Mouse (Mus musculus) intestine, postnatal 0 days (tissue): Measurements from ENCODE around the gene Pdzd2. TPM values are rescaled to one million over a fixed set of nuclear protein-coding genes. Genes with fewer than 3 reads are reported as not detected.

Experiments
- ATAC-seq: fragments of 200-750 bp; cut with Nextera tagmentation; 2 replicates; pipeline ENCODE4 v1.8.0; 2017; ENCODE audit warnings: mild to moderate bottlenecking, moderate TSS enrichment, moderate library complexity
- H3K27ac ChIP-seq: fragments of 300-500 bp; sonication (generic); 2 replicates; pipeline ENCODE4 v1.5.1; 2014; ENCODE audit warnings: mild to moderate bottlenecking, low read depth, low read length, moderate library complexity
- H3K27me3 ChIP-seq: fragments of 300-500 bp; sonication (generic); replicated peaks from 2 replicates; pipeline ENCODE4 v1.6.1; 2014; ENCODE audit warnings: low read length, mixed read lengths; ENCODE audit not compliant: control insufficient read depth, insufficient read depth
- H3K36me3 ChIP-seq: fragments of 300-500 bp; sonication (generic); 2 replicates; pipeline ENCODE4 v1.6.1; 2014; ENCODE audit warnings: mild to moderate bottlenecking, moderate library complexity; ENCODE audit not compliant: control insufficient read depth, insufficient read depth
- H3K4me1 ChIP-seq: fragments of 300-500 bp; sonication (generic); replicated peaks from 2 replicates; pipeline ENCODE4 v1.6.1; 2014; ENCODE audit warnings: antibody characterized with exemption, low read length, mixed read lengths; ENCODE audit not compliant: control insufficient read depth, insufficient read depth
- H3K4me2 ChIP-seq: fragments of 300-500 bp; sonication (generic); replicated peaks from 2 replicates; pipeline ENCODE4 v1.6.1; 2014; ENCODE audit warnings: low read depth, mild to moderate bottlenecking, moderate library complexity
- H3K4me3 ChIP-seq: fragments of 300-500 bp; sonication (generic); 2 replicates; pipeline ENCODE4 v1.5.1; 2014; ENCODE audit warnings: low read depth, low read length
- H3K9ac ChIP-seq: fragments of 300-500 bp; sonication (generic); 2 replicates; pipeline ENCODE4 v1.6.1; 2014; ENCODE audit warnings: mild to moderate bottlenecking, low read depth, low read length
- H3K9me3 ChIP-seq: fragments of 300-500 bp; sonication (generic); 2 replicates; pipeline ENCODE4 v1.6.1; 2016; ENCODE audit warnings: mixed run types; ENCODE audit not compliant: control insufficient read depth
- CTCF ChIP-seq: sonication (generic); IDR thresholded peaks from 2 replicates; pipeline ENCODE4 v1.5.1; 2016; ENCODE audit warnings: low read depth, mild to moderate bottlenecking, control low read depth, antibody characterized with exemption, moderate library complexity
- WGBS: fragments of 180-500 bp; shearing (Covaris S2); extraction: QIAGEN DNeasy Blood & Tissue Kit; methylation state at CpG from one replicate; pipeline ENCODE4 v1.1.7; 2014; 5-methylcytosine and 5-hydroxymethylcytosine counted together
- polyA plus RNA-seq: library from polyadenylated mRNA; unstranded; fragments of >200 nt; fragmentation: Nextera tagmentation; extraction: Ambion mirVana; gene quantifications from 2 replicates; pipeline ENCODE4 v1.2.1, GENCODE M21; 2015

The Pdzd2 gene
- polyA plus RNA-seq, 1 experiment from 2014 or later, result 10.1 TPM

- no peaks in the 10 kb centered on the region for H3K27me3 ChIP-seq
- H3K36me3 ChIP-seq, result no peaks in the 10 kb centered on the region
- no peak for ATAC-seq
- H3K4me1 ChIP-seq, result no peaks in the 10 kb centered on the region
- no peak overlapping the region for H3K4me3 ChIP-seq
- no peak overlapping the region for H3K4me2 ChIP-seq
- H3K27ac ChIP-seq, result no peak overlapping the region
- no peak overlapping the region for H3K9ac ChIP-seq
- H3K9me3 ChIP-seq, result no peaks in the 10 kb centered on the region
- 67% methylated on average over 6 of the region's 6 CpGs for WGBS
- no peak for TF ChIP-seq CTCF
Measured at GRCm38 (mm10) chr15:12655959-12656662, 83.6 kb downstream of the Pdzd2 start.

- H3K4me3 ChIP-seq, result no peak overlapping the region
- no peak for TF ChIP-seq CTCF
- no peak overlapping the region for H3K9ac ChIP-seq
- H3K36me3 ChIP-seq, result no peaks in the 10 kb centered on the region
- H3K4me1 ChIP-seq, result no peaks in the 10 kb centered on the region
- H3K4me2 ChIP-seq, result no peak overlapping the region
- no peak for ATAC-seq
- no peaks in the 10 kb centered on the region for H3K27me3 ChIP-seq
- no peak overlapping the region for H3K27ac ChIP-seq
- no peaks in the 10 kb centered on the region for H3K9me3 ChIP-seq
- 91% methylated on average over 7 of the region's 7 CpGs for WGBS
Measured at GRCm38 (mm10) chr15:12655316-12655715, 84.4 kb downstream of the Pdzd2 start.

DNA sequence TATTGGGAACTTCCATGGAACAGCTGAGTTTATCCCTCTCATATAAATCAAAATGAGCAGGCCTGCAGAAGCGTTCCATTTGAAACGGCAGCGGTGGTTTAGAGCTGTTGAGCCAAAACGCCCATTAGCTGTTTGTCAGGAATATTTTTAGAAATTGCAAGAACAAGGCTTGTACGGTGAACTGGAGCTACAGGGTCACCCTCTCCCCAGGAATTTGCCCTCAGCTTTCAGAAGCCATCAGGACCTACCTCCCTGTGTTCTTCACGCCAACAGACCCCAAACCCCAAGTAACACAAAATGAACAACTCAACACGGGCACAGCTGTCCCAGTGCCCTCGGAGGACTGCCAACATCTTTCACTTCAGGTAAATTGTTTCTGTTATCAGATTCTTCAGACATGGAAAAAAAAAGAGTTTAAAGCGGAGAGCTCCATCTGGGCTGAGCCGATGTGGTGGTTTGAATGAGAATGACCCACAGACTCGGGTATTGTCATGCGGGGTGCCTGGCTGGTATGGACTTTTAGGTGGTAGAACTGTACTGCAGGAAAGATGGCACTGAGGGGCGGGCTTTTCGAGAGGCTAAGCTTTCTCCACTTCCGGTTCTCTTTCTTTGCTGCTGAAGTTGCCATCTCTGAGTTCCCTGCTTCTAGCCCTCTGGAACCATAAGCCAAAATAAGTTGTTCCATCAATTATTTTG is 87.2 kb downstream of the Pdzd2 start:
- H3K9me3 ChIP-seq, result no peaks in the 10 kb centered on the region
- no peaks in the 10 kb centered on the region for H3K27me3 ChIP-seq
- H3K4me1 ChIP-seq, result no peaks in the 10 kb centered on the region
- H3K27ac ChIP-seq, result no peak overlapping the region
- H3K9ac ChIP-seq, result no peak overlapping the region
- peak overlapping the region; percentile 38; the same call in 1 of the 2 replicates for H3K4me2 ChIP-seq
- WGBS, result 69% methylated on average over 15 of the region's 15 CpGs
- H3K36me3 ChIP-seq, result no peaks in the 10 kb centered on the region
- H3K4me3 ChIP-seq, result no peak overlapping the region
- no peak for ATAC-seq
- no peak for TF ChIP-seq CTCF

DNA sequence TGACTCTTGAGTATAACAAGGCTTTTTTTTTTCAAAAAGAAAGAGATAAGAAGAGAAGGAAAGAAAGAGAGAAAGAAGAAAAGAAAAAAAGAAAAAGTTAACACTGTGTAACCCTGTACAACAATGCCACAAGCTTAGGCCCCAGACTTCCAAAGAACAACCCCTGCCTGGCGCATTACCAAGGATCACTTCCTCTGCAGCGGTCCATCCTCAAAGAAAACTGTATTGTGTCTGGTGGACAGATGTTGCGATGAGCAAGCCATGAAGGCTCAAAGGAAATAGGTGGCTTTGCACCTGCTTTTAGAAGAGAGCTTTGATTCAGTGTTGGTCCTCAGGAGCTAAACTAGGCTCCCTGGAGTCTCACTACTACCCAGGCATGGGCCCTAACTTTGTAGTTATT is 89.5 kb downstream of the Pdzd2 start:
- Histone ChIP-seq H3K9ac (no peak overlapping the region), H3K9me3 (no peaks in the 10 kb centered on the region), H3K27me3 (no peaks in the 10 kb centered on the region), H3K36me3 (no peaks in the 10 kb centered on the region), H3K4me3 (no peak overlapping the region), H3K4me2 (no peak overlapping the region), H3K4me1 (no peaks in the 10 kb centered on the region), H3K27ac (no peak overlapping the region)
- 85% methylated on average over 3 of the region's 3 CpGs for WGBS
- TF ChIP-seq CTCF, result no peak
- no peak for ATAC-seq

DNA sequence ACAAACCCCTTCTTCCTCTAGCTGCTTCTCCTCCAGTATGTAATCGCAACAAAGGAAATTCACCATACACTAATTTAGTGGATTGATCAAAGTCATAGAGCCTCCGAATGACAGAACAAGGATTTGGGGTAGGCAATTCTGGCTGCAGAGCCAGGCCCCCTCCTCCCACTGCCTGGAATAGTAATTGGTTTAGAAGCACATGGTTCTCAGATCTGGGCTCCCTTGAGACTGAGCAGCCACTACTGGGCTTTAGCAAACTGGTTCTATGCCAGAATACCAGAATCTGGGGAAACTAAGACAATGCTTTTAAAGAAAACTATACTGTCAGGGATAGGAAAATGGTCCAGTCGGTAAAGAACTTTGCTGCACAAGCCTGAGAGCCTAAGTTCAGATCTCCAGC is 90.0 kb downstream of the Pdzd2 start:
- H3K27ac ChIP-seq, result no peak overlapping the region
- ATAC-seq, result no peak
- H3K9me3 ChIP-seq, result no peaks in the 10 kb centered on the region
- no peak overlapping the region for H3K9ac ChIP-seq
- H3K4me3 ChIP-seq, result no peak overlapping the region
- TF ChIP-seq CTCF, result no peak
- no peaks in the 10 kb centered on the region for H3K27me3 ChIP-seq
- no peak overlapping the region for H3K4me2 ChIP-seq
- 86% methylated on average over 3 of the region's 3 CpGs for WGBS
- H3K36me3 ChIP-seq, result no peaks in the 10 kb centered on the region
- H3K4me1 ChIP-seq, result no peaks in the 10 kb centered on the region

GRCm38 (mm10) chr15:12649131-12649530 is 90.6 kb downstream of the Pdzd2 start:
- TF ChIP-seq CTCF, result no peak
- no peak for ATAC-seq
- Histone ChIP-seq H3K4me3 (no peak overlapping the region), H3K27me3 (no peaks in the 10 kb centered on the region), H3K36me3 (no peaks in the 10 kb centered on the region), H3K9ac (no peak overlapping the region), H3K9me3 (no peaks in the 10 kb centered on the region), H3K27ac (no peak overlapping the region), H3K4me2 (no peak overlapping the region), H3K4me1 (no peaks in the 10 kb centered on the region)
- WGBS, result 60% methylated on average over 2 of the region's 2 CpGs
